Mouse (Mus musculus) ES-E14 (cell line): ENCODE measurements at regions not wholly inside any gene's neighbourhood (a gene's known extent, or its start where the extent isn't known, plus 50 kb on each side); places are given as distances from the start of the nearest gene placed in this dataset.

Experiments
- DNase-seq: peaks from one replicate; pipeline ENCODE4 v3.0.0-alpha.2; 2013; ENCODE audit warnings: low read depth, low spot score
- H3K27ac ChIP-seq: 2 replicates; pipeline ENCODE4 v1.5.1; 2012; ENCODE audit warnings: low read depth, mild to moderate bottlenecking, low read length, moderate library complexity, mixed read lengths; ENCODE audit not compliant: poor library complexity, insufficient read depth, severe bottlenecking
- H3K36me3 ChIP-seq: 2 replicates; pipeline ENCODE4 v1.6.1; 2012; ENCODE audit warnings: mild to moderate bottlenecking, low read length, moderate library complexity, mixed read lengths; ENCODE audit not compliant: control insufficient read depth, poor library complexity, insufficient read depth, severe bottlenecking
- H3K4me1 ChIP-seq, 2 experiments: fragments of 150-350 bp in 1 of 2; sonication (generic) in 1 of 2; 2 replicates each; pipeline ENCODE4 v1.6.1; 2012; ENCODE audit warnings: low read length in 2 of 2, mild to moderate bottlenecking in 1 of 2, mixed read lengths in 1 of 2; ENCODE audit not compliant: control insufficient read depth in 2 of 2, insufficient read depth in 2 of 2, poor library complexity in 1 of 2
- H3K4me3 ChIP-seq, 2 experiments: fragments of 150-350 bp in 1 of 2; sonication (generic) in 1 of 2; 2 replicates each; pipeline ENCODE4 v1.5.1; 2012; ENCODE audit warnings: low read length in 2 of 2, low read depth in 1 of 2, mild to moderate bottlenecking in 1 of 2, mixed read lengths in 1 of 2; ENCODE audit not compliant: insufficient read depth in 1 of 2, poor library complexity in 1 of 2, severe bottlenecking in 1 of 2
- H3K9ac ChIP-seq: 2 replicates; pipeline ENCODE4 v1.6.1; 2012; ENCODE audit warnings: low read depth, mild to moderate bottlenecking, low read length, mixed read lengths; ENCODE audit not compliant: poor library complexity, insufficient read depth, severe bottlenecking
- H3K9me3 ChIP-seq: fragments of 150-350 bp; sonication (generic); 2 replicates; pipeline ENCODE4 v1.6.1; 2012; ENCODE audit warnings: low read depth, mild to moderate bottlenecking, low read length; ENCODE audit not compliant: control insufficient read depth, insufficient read depth
- CHD2 ChIP-seq: IDR thresholded peaks from 2 replicates; pipeline ENCODE4 v1.6.1; 2014; ENCODE audit warnings: mild to moderate bottlenecking, low read depth, low read length, inconsistent platforms
- HCFC1 ChIP-seq: IDR thresholded peaks from 2 replicates; pipeline ENCODE4 v1.6.1; 2012; ENCODE audit warnings: low read length, inconsistent platforms, borderline replicate concordance; ENCODE audit not compliant: insufficient read depth
- MAFK ChIP-seq: IDR thresholded peaks from 2 replicates; pipeline ENCODE4 v1.6.1; 2014; ENCODE audit warnings: mild to moderate bottlenecking, low read depth, low read length, inconsistent platforms; ENCODE audit not compliant: insufficient read depth
- ZC3H11A ChIP-seq: IDR thresholded peaks from 2 replicates; pipeline ENCODE4 v1.6.1; 2012; ENCODE audit warnings: low read depth, mild to moderate bottlenecking, inconsistent platforms, low read length, borderline replicate concordance
- ZNF384 ChIP-seq: IDR thresholded peaks from 2 replicates; pipeline ENCODE4 v1.6.1; 2012; ENCODE audit warnings: low read depth, low read length, inconsistent platforms
- in situ Hi-C, 2 experiments: fragments of 600-800 bp; cut with MboI; formaldehyde crosslinking; loops; one replicate each; pipeline ENCODE4 v1.15.1; 2025; ENCODE audit warnings: low sequenced_read_pairs in 2 of 2, inconsistent platforms in 1 of 2; ENCODE audit not compliant: unreplicated experiment in 2 of 2

- no peak overlapping the region for H3K4me3 ChIP-seq
- TF ChIP-seq ZC3H11A (no peak), CHD2 (no peak), ZNF384 (no peak), HCFC1 (no peak), MAFK (no peak)
- no peak overlapping the region for H3K9ac ChIP-seq
- no peak for DNase-seq
- no peaks in the 10 kb centered on the region for H3K9me3 ChIP-seq
- in situ Hi-C loops: no loop called here
- no peaks in the 10 kb centered on the region for H3K36me3 ChIP-seq
- H3K4me1 ChIP-seq: no peaks in the 10 kb centered on the region
- H3K27ac ChIP-seq: no peak overlapping the region
Measured at GRCm38 (mm10) chr19:14246973-14247614, 333.8 kb downstream of the Olfr1505 start.

DNA sequence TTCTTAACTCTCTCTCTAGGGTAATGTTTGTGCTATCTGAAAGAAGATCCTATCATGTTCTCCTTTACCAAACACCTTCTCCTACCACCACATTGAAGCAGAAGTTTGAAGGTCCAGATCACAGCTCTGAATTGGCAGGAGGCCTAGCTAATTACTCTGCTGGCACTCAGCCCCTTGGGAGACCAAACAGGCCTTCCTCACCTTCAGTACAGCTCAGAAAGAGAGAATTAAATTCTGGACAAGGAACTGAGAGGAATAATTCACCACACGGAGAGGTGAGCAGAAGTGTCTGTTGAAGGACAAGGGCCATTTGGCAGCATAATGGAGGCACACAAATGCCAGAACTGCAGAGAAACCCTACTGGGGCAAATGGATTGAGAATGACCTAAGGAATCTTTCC is 334.6 kb downstream of the Olfr1505 start:
- TF ChIP-seq MAFK (no peak), HCFC1 (no peak), ZNF384 (no peak), ZC3H11A (no peak), CHD2 (no peak)
- H3K4me1 ChIP-seq: no peaks in the 10 kb centered on the region
- H3K9ac ChIP-seq: no peak overlapping the region
- H3K36me3 ChIP-seq: no peaks in the 10 kb centered on the region
- in situ Hi-C loops: no loop called here
- no peak overlapping the region for H3K4me3 ChIP-seq
- no peak for DNase-seq
- H3K27ac ChIP-seq: no peak overlapping the region
- H3K9me3 ChIP-seq: no peaks in the 10 kb centered on the region

GRCm38 (mm10) chr19:14258621-14259051 is 339.2 kb downstream of the Tle4 start:
- no peak for TF ChIP-seq ZNF384
- TF ChIP-seq ZC3H11A: no peak
- TF ChIP-seq CHD2: no peak
- TF ChIP-seq MAFK: no peak
- no peak for TF ChIP-seq HCFC1
- Histone ChIP-seq H3K4me3 (no peak overlapping the region), H3K36me3 (no peaks in the 10 kb centered on the region), H3K4me1 (no peaks in the 10 kb centered on the region), H3K9ac (no peak overlapping the region), H3K27ac (no peak overlapping the region), H3K9me3 (no peaks in the 10 kb centered on the region)
- in situ Hi-C loops: no loop called here
- DNase-seq: no peak

GRCm38 (mm10) chr19:14259223-14259622 is 338.6 kb downstream of the Tle4 start:
- Histone ChIP-seq H3K27ac (no peak overlapping the region), H3K36me3 (no peaks in the 10 kb centered on the region), H3K9ac (no peak overlapping the region), H3K4me1 (no peaks in the 10 kb centered on the region), H3K9me3 (no peaks in the 10 kb centered on the region), H3K4me3 (no peak overlapping the region)
- in situ Hi-C loops: no loop called here
- TF ChIP-seq MAFK (no peak), ZNF384 (no peak), ZC3H11A (no peak), HCFC1 (no peak), CHD2 (no peak)
- DNase-seq: no peak

- Histone ChIP-seq H3K4me3 (no peak overlapping the region), H3K9ac (no peak overlapping the region), H3K36me3 (no peaks in the 10 kb centered on the region), H3K9me3 (no peaks in the 10 kb centered on the region), H3K4me1 (no peaks in the 10 kb centered on the region), H3K27ac (no peak overlapping the region)
- TF ChIP-seq MAFK (no peak), ZNF384 (no peak), ZC3H11A (no peak), CHD2 (no peak), HCFC1 (no peak)
- in situ Hi-C loops: no loop called here
- no peak for DNase-seq
Measured at GRCm38 (mm10) chr19:14289331-14289737, 308.5 kb downstream of the Tle4 start.
